Mouse (Mus musculus) limb, embryonic 11.5 days (tissue): ENCODE data around the gene Fam178b. TPM values are rescaled to one million over a fixed set of nuclear protein-coding genes. Genes with fewer than 3 reads are reported as not detected.
A peak's percentile ranks its signal among the peaks of the same experiment; 100 is the strongest.

ENCODE experiments used
- ATAC-seq: fragments of 200-750 bp; cut with Nextera tagmentation; 2 replicates; pipeline ENCODE4 v1.8.0; 2017; ENCODE audit warnings: low read depth; ENCODE audit not compliant: insufficient number of reproducible peaks, low FRiP score, low TSS enrichment
- DNase-seq: peaks from one replicate; pipeline ENCODE4 v3.0.0-alpha.2; 2015; ENCODE audit warnings: low spot score
- H3K27ac ChIP-seq: fragments of 300-500 bp; sonication (generic); replicated peaks from 2 replicates; pipeline ENCODE4 v1.5.1; 2014; ENCODE audit warnings: low read depth, mild to moderate bottlenecking, low read length
- H3K27me3 ChIP-seq: fragments of 300-500 bp; sonication (generic); 2 replicates; pipeline ENCODE4 v1.6.1; 2014; ENCODE audit warnings: mild to moderate bottlenecking, low read length, mixed read lengths; ENCODE audit not compliant: control insufficient read depth, insufficient read depth
- H3K36me3 ChIP-seq: fragments of 300-500 bp; sonication (generic); 2 replicates; pipeline ENCODE4 v1.6.1; 2014; ENCODE audit warnings: mild to moderate bottlenecking, low read length, moderate library complexity, mixed read lengths; ENCODE audit not compliant: control insufficient read depth, insufficient read depth
- H3K4me1 ChIP-seq: fragments of 300-500 bp; sonication (generic); 2 replicates; pipeline ENCODE4 v1.6.1; 2014; ENCODE audit warnings: low read length, mixed read lengths; ENCODE audit not compliant: control insufficient read depth, insufficient read depth
- H3K4me2 ChIP-seq: fragments of 300-500 bp; sonication (generic); 2 replicates; pipeline ENCODE4 v1.6.1; 2014; ENCODE audit warnings: low read depth, mild to moderate bottlenecking, moderate library complexity; ENCODE audit not compliant: severe bottlenecking
- H3K4me3 ChIP-seq: fragments of 300-500 bp; sonication (generic); 2 replicates; pipeline ENCODE4 v1.5.1; 2014; ENCODE audit warnings: low read depth, low read length
- H3K9ac ChIP-seq: fragments of 300-500 bp; sonication (generic); 2 replicates; pipeline ENCODE4 v1.6.1; 2014; ENCODE audit warnings: mild to moderate bottlenecking, low read length
- H3K9me3 ChIP-seq: fragments of 300-500 bp; sonication (generic); 2 replicates; pipeline ENCODE4 v1.6.1; 2016; ENCODE audit warnings: low read length; ENCODE audit not compliant: control insufficient read depth
- WGBS: fragments of 180-500 bp; shearing (Covaris S2); extraction: QIAGEN DNeasy Blood & Tissue Kit; methylation state at CpG from one replicate; pipeline ENCODE4 v1.1.7; 2014; 5-methylcytosine and 5-hydroxymethylcytosine counted together
- polyA plus RNA-seq: library from polyadenylated mRNA; unstranded; fragments of >200 nt; fragmentation: Nextera tagmentation; extraction: Ambion mirVana; gene quantifications from 2 replicates; pipeline ENCODE4 v1.2.1, GENCODE M21; 2014

Gene Fam178b
- polyA plus RNA-seq, 1 experiment from 2014 or later = 0.36 TPM

- peaks cover 17% of the 10 kb centered on the region for H3K36me3 ChIP-seq
- H3K9ac ChIP-seq = peak overlapping the region; percentile 89
- ATAC-seq (peak; percentile 71), DNase-seq (peak; percentile 57)
- peak overlapping the region; percentile 71; the same call in 1 of the 2 replicates for H3K27ac ChIP-seq
- H3K27me3 ChIP-seq = no peaks in the 10 kb centered on the region
- no peaks in the 10 kb centered on the region for H3K9me3 ChIP-seq
- H3K4me1 ChIP-seq = peaks cover 6% of the 10 kb centered on the region
- peak overlapping the region; percentile 88 for H3K4me2 ChIP-seq
- peak overlapping the region; percentile 93 for H3K4me3 ChIP-seq
- WGBS = under 1% methylated on average over 33 of the region's 33 CpGs
These were observed 26.3 kb upstream of the Fam178b start for GRCm38 (mm10) chr1:36709055-36709853.

- Histone ChIP-seq H3K4me2 (peak overlapping the region; percentile 88), H3K36me3 (peaks cover 17% of the 10 kb centered on the region), H3K9me3 (no peaks in the 10 kb centered on the region), H3K27ac (no peak overlapping the region), H3K4me1 (peaks cover 6% of the 10 kb centered on the region), H3K9ac (peak overlapping the region; percentile 89), H3K27me3 (no peaks in the 10 kb centered on the region), H3K4me3 (peak overlapping the region; percentile 93)
- ATAC-seq (no peak), DNase-seq (no peak)
- WGBS = 89% methylated on average over 1 of the region's 1 CpGs
These were observed 25.6 kb upstream of the Fam178b start for GRCm38 (mm10) chr1:36708626-36709025.

- H3K27ac ChIP-seq = no peak overlapping the region
- WGBS = 71% methylated on average over 3 of the region's 3 CpGs
- DNase-seq (no peak), ATAC-seq (no peak)
- no peak overlapping the region for H3K4me2 ChIP-seq
- H3K4me3 ChIP-seq = no peak overlapping the region
- H3K4me1 ChIP-seq = peaks cover 6% of the 10 kb centered on the region
- H3K9me3 ChIP-seq = no peaks in the 10 kb centered on the region
- no peaks in the 10 kb centered on the region for H3K27me3 ChIP-seq
- peaks cover 19% of the 10 kb centered on the region for H3K36me3 ChIP-seq
- H3K9ac ChIP-seq = peak overlapping the region; percentile 34; the same call in 1 of the 2 replicates
These were observed 24.8 kb upstream of the Fam178b start for GRCm38 (mm10) chr1:36707797-36708196.

- Histone ChIP-seq H3K27me3 (no peaks in the 10 kb centered on the region), H3K9me3 (no peaks in the 10 kb centered on the region), H3K36me3 (peaks cover 22% of the 10 kb centered on the region), H3K9ac (no peak overlapping the region), H3K4me3 (no peak overlapping the region), H3K27ac (no peak overlapping the region), H3K4me1 (peaks cover 6% of the 10 kb centered on the region), H3K4me2 (no peak overlapping the region)
- DNase-seq (no peak), ATAC-seq (no peak)
- WGBS = 70% methylated on average over 2 of the region's 2 CpGs
These were observed 24.2 kb upstream of the Fam178b start for GRCm38 (mm10) chr1:36707166-36707565.

- H3K9ac ChIP-seq = no peak overlapping the region
- no peak overlapping the region for H3K4me2 ChIP-seq
- ATAC-seq (no peak), DNase-seq (no peak)
- H3K27me3 ChIP-seq = no peaks in the 10 kb centered on the region
- no peaks in the 10 kb centered on the region for H3K9me3 ChIP-seq
- H3K4me3 ChIP-seq = no peak overlapping the region
- peaks cover 29% of the 10 kb centered on the region for H3K36me3 ChIP-seq
- H3K27ac ChIP-seq = no peak overlapping the region
- WGBS = 81% methylated on average over 5 of the region's 5 CpGs
- peaks cover 6% of the 10 kb centered on the region; the same call in 1 of the 2 replicates for H3K4me1 ChIP-seq
These were observed 14.0 kb upstream of the Fam178b start for GRCm38 (mm10) chr1:36697030-36697429.

GRCm38 (mm10) chr1:36696411-36696810, 13.4 kb upstream of the Fam178b start:
- Histone ChIP-seq H3K9ac (no peak overlapping the region), H3K4me2 (no peak overlapping the region), H3K4me1 (peaks cover 6% of the 10 kb centered on the region; the same call in 1 of the 2 replicates), H3K4me3 (no peak overlapping the region), H3K27ac (no peak overlapping the region), H3K27me3 (no peaks in the 10 kb centered on the region), H3K36me3 (peaks cover 24% of the 10 kb centered on the region), H3K9me3 (no peaks in the 10 kb centered on the region)
- DNase-seq (no peak), ATAC-seq (no peak)
- 72% methylated on average over 6 of the region's 6 CpGs for WGBS

GRCm38 (mm10) chr1:36694871-36695270, 11.9 kb upstream of the Fam178b start:
- Histone ChIP-seq H3K9me3 (no peaks in the 10 kb centered on the region), H3K27me3 (no peaks in the 10 kb centered on the region), H3K4me3 (no peak overlapping the region), H3K27ac (no peak overlapping the region), H3K4me1 (peaks cover 6% of the 10 kb centered on the region; the same call in 1 of the 2 replicates), H3K36me3 (peaks cover 15% of the 10 kb centered on the region), H3K4me2 (no peak overlapping the region), H3K9ac (no peak overlapping the region)
- 90% methylated on average over 6 of the region's 6 CpGs for WGBS
- ATAC-seq = no peak
- no peak for DNase-seq

GRCm38 (mm10) chr1:36691271-36692155, 8.5 kb upstream of the Fam178b start, which contains the start of gene Cox5b:
Gene Cox5b, plus strand, starts transcription at chr1:36691449.
- peak within 1 kb of the TSS; percentile 85 for H3K4me2 ChIP-seq
- H3K9ac ChIP-seq = peak within 1 kb of the TSS; percentile 74
- H3K27me3 ChIP-seq = no peaks in the 10 kb centered on the region
- no peak within 1 kb of the TSS for H3K27ac ChIP-seq
- peaks cover 6% of the 10 kb centered on the region; the same call in 1 of the 2 replicates for H3K4me1 ChIP-seq
- H3K9me3 ChIP-seq = no peaks in the 10 kb centered on the region
- WGBS = under 1% methylated on average over 60 of the region's 68 CpGs
- DNase-seq (peak; percentile 99), ATAC-seq (peak; percentile 92)
- H3K36me3 ChIP-seq = peaks cover 7% of the 10 kb centered on the region
- H3K4me3 ChIP-seq = peak within 1 kb of the TSS; percentile 89
